Mouse (Mus musculus): ENCODE measurements around the gene Adh1. TPM values are rescaled to one million over a fixed set of nuclear protein-coding genes. Genes with fewer than 3 reads are reported as not detected.
A peak's percentile ranks its signal among the peaks of the same experiment; 100 is the strongest.

Gene Adh1
- polyA plus RNA-seq, 1 experiment from 2014 or later, result 396 TPM

GRCm38 (mm10) chr3:138302676-138303075, 41.9 kb downstream of the Adh1 start:
- Histone ChIP-seq H3K27me3 (replicated peaks) (no peaks in the 10 kb centered on the region), H3K27ac (no peak overlapping the region), H3K4me1 (replicated peaks) (peaks cover 26% of the 10 kb centered on the region), H3K9ac (no peak overlapping the region), H3K4me3 (replicated peaks) (no peak overlapping the region), H3K9me3 (no peaks in the 10 kb centered on the region), H3K4me2 (replicated peaks) (no peak overlapping the region), H3K36me3 (no peaks in the 10 kb centered on the region)
- no peak for ATAC-seq
- 77% methylated on average over 4 of the region's 4 CpGs for WGBS

GRCm38 (mm10) chr3:138303771-138304488, 43.1 kb downstream of the Adh1 start:
- H3K27ac ChIP-seq, result peak overlapping the region; percentile 42
- no peak overlapping the region for H3K9ac ChIP-seq
- no peak overlapping the region for H3K4me2 ChIP-seq (replicated peaks)
- no peaks in the 10 kb centered on the region for H3K27me3 ChIP-seq (replicated peaks)
- 37% methylated on average over 6 of the region's 6 CpGs for WGBS
- H3K9me3 ChIP-seq, result no peaks in the 10 kb centered on the region
- no peaks in the 10 kb centered on the region for H3K36me3 ChIP-seq
- ATAC-seq, result peak; percentile 74
- peaks cover 26% of the 10 kb centered on the region for H3K4me1 ChIP-seq (replicated peaks)
- no peak overlapping the region for H3K4me3 ChIP-seq (replicated peaks)

GRCm38 (mm10) chr3:138304489-138304871, 43.7 kb downstream of the Adh1 start:
- Histone ChIP-seq H3K4me3 (replicated peaks) (no peak overlapping the region), H3K9ac (no peak overlapping the region)
- no peak for ATAC-seq

GRCm38 (mm10) chr3:138305486-138306289, 44.9 kb downstream of the Adh1 start:
- WGBS, result 43% methylated on average over 10 of the region's 10 CpGs
- peak; percentile 26 for ATAC-seq

More at GRCm38 (mm10) chr3:138304489-138304871, 43.7 kb downstream of the Adh1 start:
- Histone ChIP-seq H3K4me2 (replicated peaks) (no peak overlapping the region), H3K36me3 (no peaks in the 10 kb centered on the region), H3K4me1 (replicated peaks) (peaks cover 26% of the 10 kb centered on the region), H3K27ac (peak overlapping the region; percentile 42), H3K27me3 (replicated peaks) (no peaks in the 10 kb centered on the region), H3K9me3 (no peaks in the 10 kb centered on the region)
- WGBS, result 33% methylated on average over 4 of the region's 4 CpGs

GRCm38 (mm10) chr3:138306290-138306683, 45.5 kb downstream of the Adh1 start:
- H3K9me3 ChIP-seq, result no peaks in the 10 kb centered on the region
- no peaks in the 10 kb centered on the region for H3K27me3 ChIP-seq (replicated peaks)
- 18% methylated on average over 8 of the region's 8 CpGs for WGBS
- H3K4me2 ChIP-seq (replicated peaks), result peak overlapping the region; percentile 48
- no peak overlapping the region; the same call in 1 of the 2 replicates for H3K4me3 ChIP-seq (replicated peaks)
- H3K4me1 ChIP-seq (replicated peaks), result peaks cover 26% of the 10 kb centered on the region
- H3K36me3 ChIP-seq, result no peaks in the 10 kb centered on the region
- no peak overlapping the region for H3K9ac ChIP-seq
- ATAC-seq, result peak; percentile 81
- H3K27ac ChIP-seq, result no peak overlapping the region; the same call in 1 of the 2 replicates

More at GRCm38 (mm10) chr3:138305486-138306289, 44.9 kb downstream of the Adh1 start:
- H3K9ac ChIP-seq, result no peak overlapping the region
- H3K4me2 ChIP-seq (replicated peaks), result no peak overlapping the region
- H3K4me1 ChIP-seq (replicated peaks), result peaks cover 26% of the 10 kb centered on the region
- H3K36me3 ChIP-seq, result no peaks in the 10 kb centered on the region
- no peaks in the 10 kb centered on the region for H3K27me3 ChIP-seq (replicated peaks)
- no peaks in the 10 kb centered on the region for H3K9me3 ChIP-seq
- no peak overlapping the region for H3K4me3 ChIP-seq (replicated peaks)
- no peak overlapping the region for H3K27ac ChIP-seq

- H3K9me3 ChIP-seq, result no peaks in the 10 kb centered on the region
- no peak overlapping the region for H3K27ac ChIP-seq
- no peaks in the 10 kb centered on the region for H3K27me3 ChIP-seq (replicated peaks)
- peaks cover 13% of the 10 kb centered on the region for H3K4me1 ChIP-seq (replicated peaks)
- no peak overlapping the region for H3K9ac ChIP-seq
- 77% methylated on average over 8 of the region's 8 CpGs for WGBS
- H3K36me3 ChIP-seq, result no peaks in the 10 kb centered on the region
- H3K4me3 ChIP-seq (replicated peaks), result no peak overlapping the region
- H3K4me2 ChIP-seq (replicated peaks), result no peak overlapping the region
- ATAC-seq, result no peak
These were observed 49.1 kb downstream of the Adh1 start for GRCm38 (mm10) chr3:138309910-138310309.

GRCm38 (mm10) chr3:138311015-138311414, 50.2 kb downstream of the Adh1 start:
- WGBS, result 90% methylated on average over 6 of the region's 6 CpGs
- Histone ChIP-seq H3K4me2 (replicated peaks) (no peak overlapping the region), H3K4me1 (replicated peaks) (0 out of 2 replicates have a peak, but pooled peaks cover 4% of the 10 kb centered on the region), H3K9ac (no peak overlapping the region), H3K27ac (no peak overlapping the region), H3K27me3 (replicated peaks) (no peaks in the 10 kb centered on the region), H3K36me3 (no peaks in the 10 kb centered on the region), H3K4me3 (replicated peaks) (no peak overlapping the region), H3K9me3 (no peaks in the 10 kb centered on the region)
- no peak for ATAC-seq

GRCm38 (mm10) chr3:138312965-138313364, 52.2 kb downstream of the Adh1 start, which contains the start of gene Adh6a:
TSS of gene Adh6a (plus strand) at chr3:138313286.
- no peak within 1 kb of the TSS for H3K4me2 ChIP-seq (replicated peaks)
- no peaks in the 10 kb centered on the region for H3K27me3 ChIP-seq (replicated peaks)
- ATAC-seq, result peak; percentile 84
- no peak within 1 kb of the TSS for H3K4me3 ChIP-seq (replicated peaks)
- no peak within 1 kb of the TSS for H3K9ac ChIP-seq
- 78% methylated on average over 5 of the region's 5 CpGs for WGBS
- H3K4me1 ChIP-seq (replicated peaks), result no peaks in the 10 kb centered on the region
- H3K9me3 ChIP-seq, result no peaks in the 10 kb centered on the region
- no peaks in the 10 kb centered on the region for H3K36me3 ChIP-seq
- H3K27ac ChIP-seq, result no peak within 1 kb of the TSS

GRCm38 (mm10) chr3:138316908-138317472, 56.2 kb downstream of the Adh1 start:
- H3K27ac ChIP-seq, result no peak overlapping the region
- no peaks in the 10 kb centered on the region for H3K36me3 ChIP-seq
- no peaks in the 10 kb centered on the region for H3K9me3 ChIP-seq
- 82% methylated on average over 2 of the region's 2 CpGs for WGBS
- no peak overlapping the region for H3K9ac ChIP-seq
- no peak overlapping the region for H3K4me3 ChIP-seq (replicated peaks)
- ATAC-seq, result no peak
- H3K4me2 ChIP-seq (replicated peaks), result no peak overlapping the region
- no peaks in the 10 kb centered on the region for H3K4me1 ChIP-seq (replicated peaks)
- H3K27me3 ChIP-seq (replicated peaks), result no peaks in the 10 kb centered on the region

- no peak overlapping the region for H3K9ac ChIP-seq
- H3K4me3 ChIP-seq (replicated peaks), result no peak overlapping the region
- no peak overlapping the region for H3K27ac ChIP-seq
- ATAC-seq, result no peak
- no peak overlapping the region for H3K4me2 ChIP-seq (replicated peaks)
- 91% methylated on average over 17 of the region's 17 CpGs for WGBS
- no peaks in the 10 kb centered on the region for H3K9me3 ChIP-seq
- H3K36me3 ChIP-seq, result no peaks in the 10 kb centered on the region
- no peaks in the 10 kb centered on the region for H3K27me3 ChIP-seq (replicated peaks)
- H3K4me1 ChIP-seq (replicated peaks), result no peaks in the 10 kb centered on the region
These were observed 64.2 kb downstream of the Adh1 start for GRCm38 (mm10) chr3:138325001-138325400.

- WGBS, result 91% methylated on average over 6 of the region's 6 CpGs
- Histone ChIP-seq H3K4me2 (replicated peaks) (no peak overlapping the region), H3K4me3 (replicated peaks) (no peak overlapping the region), H3K27ac (no peak overlapping the region), H3K27me3 (replicated peaks) (no peaks in the 10 kb centered on the region), H3K9me3 (no peaks in the 10 kb centered on the region), H3K9ac (no peak overlapping the region), H3K36me3 (no peaks in the 10 kb centered on the region), H3K4me1 (replicated peaks) (no peaks in the 10 kb centered on the region)
- no peak for ATAC-seq
These were observed 64.7 kb downstream of the Adh1 start for GRCm38 (mm10) chr3:138325466-138325865.

GRCm38 (mm10) chr3:138333910-138334309, 73.1 kb downstream of the Adh1 start:
- Histone ChIP-seq H3K27me3 (replicated peaks) (no peaks in the 10 kb centered on the region), H3K27ac (no peak overlapping the region), H3K4me1 (replicated peaks) (no peaks in the 10 kb centered on the region), H3K4me3 (replicated peaks) (no peak overlapping the region), H3K9me3 (no peaks in the 10 kb centered on the region), H3K36me3 (no peaks in the 10 kb centered on the region), H3K9ac (no peak overlapping the region), H3K4me2 (replicated peaks) (no peak overlapping the region)
- 74% methylated on average over 8 of the region's 8 CpGs for WGBS
- ATAC-seq, result no peak
